Mouse (Mus musculus): ENCODE measurements at regions not wholly inside any gene's neighbourhood (a gene's known extent, or its start where the extent isn't known, plus 50 kb on each side); places are given as distances from the start of the nearest gene placed in this dataset.

- WGBS = 57% methylated on average over 5 of the region's 5 CpGs
Observed at GRCm38 (mm10) chr13:83112741-83113140, 391.1 kb upstream of the Mef2c start.

GRCm38 (mm10) chr13:83113808-83114207 lies 390.0 kb upstream of the Mef2c start:
- no peaks in the 10 kb centered on the region for H3K27me3 ChIP-seq
- H3K4me1 ChIP-seq (replicated peaks) = 0 out of 2 replicates have a peak, but pooled peaks cover 6% of the 10 kb centered on the region
- no peaks in the 10 kb centered on the region for H3K36me3 ChIP-seq
- no peak overlapping the region for H3K4me2 ChIP-seq
- no peak overlapping the region for H3K27ac ChIP-seq
- H3K9ac ChIP-seq = no peak overlapping the region
- ATAC-seq (replicated peaks; ENCODE audit: insufficient number of reproducible peaks, insufficient read depth, low FRiP score, low read depth) = no peak
- no peaks in the 10 kb centered on the region for H3K9me3 ChIP-seq (replicated peaks)
- H3K4me3 ChIP-seq = no peak overlapping the region

More at GRCm38 (mm10) chr13:83112741-83113140, 391.1 kb upstream of the Mef2c start:
- no peaks in the 10 kb centered on the region for H3K9me3 ChIP-seq (replicated peaks)
- H3K27ac ChIP-seq = no peak overlapping the region
- no peak overlapping the region for H3K4me2 ChIP-seq
- no peaks in the 10 kb centered on the region for H3K36me3 ChIP-seq
- 0 out of 2 replicates have a peak, but pooled peaks cover 6% of the 10 kb centered on the region for H3K4me1 ChIP-seq (replicated peaks)
- H3K4me3 ChIP-seq = no peak overlapping the region
- no peak overlapping the region for H3K9ac ChIP-seq
- no peaks in the 10 kb centered on the region for H3K27me3 ChIP-seq
- no peak for ATAC-seq (replicated peaks; ENCODE audit: insufficient number of reproducible peaks, insufficient read depth, low FRiP score, low read depth)

- WGBS = 77% methylated on average over 2 of the region's 2 CpGs
- Histone ChIP-seq H3K9ac (no peak overlapping the region), H3K9me3 (replicated peaks) (no peaks in the 10 kb centered on the region), H3K4me1 (replicated peaks) (0 out of 2 replicates have a peak, but pooled peaks cover 6% of the 10 kb centered on the region), H3K27ac (no peak overlapping the region), H3K36me3 (no peaks in the 10 kb centered on the region), H3K4me3 (no peak overlapping the region), H3K27me3 (no peaks in the 10 kb centered on the region), H3K4me2 (no peak overlapping the region)
- ATAC-seq (replicated peaks; ENCODE audit: insufficient number of reproducible peaks, insufficient read depth, low FRiP score, low read depth) = no peak
Observed at GRCm38 (mm10) chr13:83114401-83114800, 389.4 kb upstream of the Mef2c start.

- Histone ChIP-seq H3K4me3 (no peak overlapping the region), H3K27ac (no peak overlapping the region), H3K4me2 (no peak overlapping the region), H3K9ac (no peak overlapping the region), H3K27me3 (no peaks in the 10 kb centered on the region), H3K36me3 (no peaks in the 10 kb centered on the region), H3K9me3 (replicated peaks) (no peaks in the 10 kb centered on the region), H3K4me1 (replicated peaks) (0 out of 2 replicates have a peak, but pooled peaks cover 6% of the 10 kb centered on the region)
- no peak for ATAC-seq (replicated peaks; ENCODE audit: insufficient number of reproducible peaks, insufficient read depth, low FRiP score, low read depth)
- 67% methylated on average over 2 of the region's 2 CpGs for WGBS
Observed at GRCm38 (mm10) chr13:83115691-83116090, 388.1 kb upstream of the Mef2c start.

- H3K4me1 ChIP-seq (replicated peaks) = no peaks in the 10 kb centered on the region
- H3K27ac ChIP-seq = no peak overlapping the region
- H3K9me3 ChIP-seq (replicated peaks) = no peaks in the 10 kb centered on the region
- WGBS = 72% methylated on average over 4 of the region's 4 CpGs
- no peaks in the 10 kb centered on the region for H3K27me3 ChIP-seq
- no peaks in the 10 kb centered on the region for H3K36me3 ChIP-seq
- ATAC-seq (replicated peaks; ENCODE audit: insufficient number of reproducible peaks, insufficient read depth, low FRiP score, low read depth) = no peak
- no peak overlapping the region for H3K4me3 ChIP-seq
- H3K9ac ChIP-seq = no peak overlapping the region
- H3K4me2 ChIP-seq = no peak overlapping the region
Observed at GRCm38 (mm10) chr13:83120343-83120742, 383.5 kb upstream of the Mef2c start.

GRCm38 (mm10) chr13:83123596-83123995 lies 380.2 kb upstream of the Mef2c start:
- H3K4me3 ChIP-seq = no peak overlapping the region
- H3K27ac ChIP-seq = no peak overlapping the region
- H3K9me3 ChIP-seq (replicated peaks) = no peaks in the 10 kb centered on the region
- no peak overlapping the region for H3K9ac ChIP-seq
- no peak for ATAC-seq (replicated peaks; ENCODE audit: insufficient number of reproducible peaks, insufficient read depth, low FRiP score, low read depth)
- H3K4me1 ChIP-seq (replicated peaks) = no peaks in the 10 kb centered on the region
- H3K27me3 ChIP-seq = no peaks in the 10 kb centered on the region
- no peak overlapping the region for H3K4me2 ChIP-seq
- H3K36me3 ChIP-seq = no peaks in the 10 kb centered on the region

GRCm38 (mm10) chr13:83124651-83125050 lies 379.2 kb upstream of the Mef2c start:
- Histone ChIP-seq H3K4me3 (no peak overlapping the region), H3K4me2 (no peak overlapping the region), H3K4me1 (replicated peaks) (no peaks in the 10 kb centered on the region), H3K27me3 (no peaks in the 10 kb centered on the region), H3K27ac (no peak overlapping the region), H3K9ac (no peak overlapping the region), H3K9me3 (replicated peaks) (no peaks in the 10 kb centered on the region), H3K36me3 (no peaks in the 10 kb centered on the region)
- 85% methylated on average over 2 of the region's 2 CpGs for WGBS
- ATAC-seq (replicated peaks; ENCODE audit: insufficient number of reproducible peaks, insufficient read depth, low FRiP score, low read depth) = no peak

GRCm38 (mm10) chr13:83126438-83126837 lies 377.4 kb upstream of the Mef2c start:
- ATAC-seq (replicated peaks; ENCODE audit: insufficient number of reproducible peaks, insufficient read depth, low FRiP score, low read depth) = no peak
- H3K4me3 ChIP-seq = no peak overlapping the region
- H3K9ac ChIP-seq = no peak overlapping the region
- no peak overlapping the region for H3K27ac ChIP-seq
- H3K4me1 ChIP-seq (replicated peaks) = no peaks in the 10 kb centered on the region
- no peaks in the 10 kb centered on the region for H3K9me3 ChIP-seq (replicated peaks)
- 83% methylated on average over 2 of the region's 2 CpGs for WGBS
- no peaks in the 10 kb centered on the region for H3K27me3 ChIP-seq
- no peak overlapping the region for H3K4me2 ChIP-seq
- no peaks in the 10 kb centered on the region for H3K36me3 ChIP-seq

- ATAC-seq (replicated peaks; ENCODE audit: insufficient number of reproducible peaks, insufficient read depth, low FRiP score, low read depth) = no peak
- H3K36me3 ChIP-seq = no peaks in the 10 kb centered on the region
- H3K9me3 ChIP-seq (replicated peaks) = no peaks in the 10 kb centered on the region
- WGBS = 62% methylated on average over 7 of the region's 7 CpGs
- no peak overlapping the region for H3K27ac ChIP-seq
- no peak overlapping the region for H3K4me3 ChIP-seq
- no peak overlapping the region for H3K4me2 ChIP-seq
- no peaks in the 10 kb centered on the region for H3K27me3 ChIP-seq
- no peak overlapping the region for H3K9ac ChIP-seq
- H3K4me1 ChIP-seq (replicated peaks) = no peaks in the 10 kb centered on the region
Observed at GRCm38 (mm10) chr13:83131129-83131981, 372.5 kb upstream of the Mef2c start.

- Histone ChIP-seq H3K9me3 (replicated peaks) (no peaks in the 10 kb centered on the region), H3K4me2 (no peak overlapping the region), H3K27ac (no peak overlapping the region), H3K4me1 (replicated peaks) (no peaks in the 10 kb centered on the region), H3K27me3 (no peaks in the 10 kb centered on the region), H3K9ac (no peak overlapping the region), H3K4me3 (no peak overlapping the region), H3K36me3 (no peaks in the 10 kb centered on the region)
- ATAC-seq (replicated peaks; ENCODE audit: insufficient number of reproducible peaks, insufficient read depth, low FRiP score, low read depth) = no peak
- 74% methylated on average over 1 of the region's 1 CpGs for WGBS
Observed at GRCm38 (mm10) chr13:83131982-83132354, 371.9 kb upstream of the Mef2c start.

GRCm38 (mm10) chr13:83132671-83133638 lies 370.9 kb upstream of the Mef2c start:
- ATAC-seq (replicated peaks; ENCODE audit: insufficient number of reproducible peaks, insufficient read depth, low FRiP score, low read depth) = no peak
- 84% methylated on average over 7 of the region's 7 CpGs for WGBS
- no peaks in the 10 kb centered on the region for H3K4me1 ChIP-seq (replicated peaks)
- H3K9ac ChIP-seq = no peak overlapping the region
- no peak overlapping the region for H3K4me3 ChIP-seq
- no peaks in the 10 kb centered on the region for H3K36me3 ChIP-seq
- H3K4me2 ChIP-seq = no peak overlapping the region
- no peaks in the 10 kb centered on the region for H3K27me3 ChIP-seq
- H3K9me3 ChIP-seq (replicated peaks) = no peaks in the 10 kb centered on the region
- no peak overlapping the region for H3K27ac ChIP-seq

Data from heart, embryonic 15.5 days (tissue).